Mouse (Mus musculus) kidney, postnatal 0 days (tissue): Measurements from ENCODE around the gene Zfp976. TPM values are rescaled to one million over a fixed set of nuclear protein-coding genes. Genes with fewer than 3 reads are reported as not detected.
"Not testable (repeated sequence)": the region's sequence is repeated elsewhere in the genome, so short reads cannot be mapped to it uniquely, and the experiment has no call there.

ENCODE experiments used
- ATAC-seq: fragments of 200-750 bp; cut with Nextera tagmentation; replicated peaks from 2 replicates; pipeline ENCODE4 v1.8.0; 2017; ENCODE audit warnings: low read depth, moderate number of reproducible peaks, moderate TSS enrichment, moderate library complexity; ENCODE audit not compliant: low FRiP score
- DNase-seq: peaks from one replicate; pipeline ENCODE4 v3.0.0-alpha.2; 2016; ENCODE audit warnings: low spot score
- H3K27ac ChIP-seq: fragments of 300-500 bp; sonication (generic); 2 replicates; pipeline ENCODE4 v1.5.1; 2014; ENCODE audit warnings: mild to moderate bottlenecking
- H3K27me3 ChIP-seq: fragments of 300-500 bp; sonication (generic); 2 replicates; pipeline ENCODE4 v1.6.1; 2014; ENCODE audit warnings: low read length, mixed read lengths; ENCODE audit not compliant: insufficient read depth
- H3K36me3 ChIP-seq: fragments of 300-500 bp; sonication (generic); 2 replicates; pipeline ENCODE4 v1.6.1; 2014; ENCODE audit warnings: low read length, mixed read lengths; ENCODE audit not compliant: insufficient read depth
- H3K4me1 ChIP-seq: fragments of 300-500 bp; sonication (generic); replicated peaks from 2 replicates; pipeline ENCODE4 v1.6.1; 2014; ENCODE audit warnings: antibody characterized with exemption, low read length, mixed read lengths; ENCODE audit not compliant: insufficient read depth
- H3K4me2 ChIP-seq: fragments of 300-500 bp; sonication (generic); 2 replicates; pipeline ENCODE4 v1.6.1; 2014; ENCODE audit warnings: mild to moderate bottlenecking, low read length, moderate library complexity, mixed read lengths
- H3K4me3 ChIP-seq: fragments of 300-500 bp; sonication (generic); replicated peaks from 2 replicates; pipeline ENCODE4 v1.5.1; 2014; ENCODE audit warnings: low read depth, low read length
- H3K9ac ChIP-seq: fragments of 300-500 bp; sonication (generic); 2 replicates; pipeline ENCODE4 v1.6.1; 2014; ENCODE audit warnings: low read depth, low read length
- H3K9me3 ChIP-seq: fragments of 300-500 bp; sonication (generic); replicated peaks from 2 replicates; pipeline ENCODE4 v1.6.1; 2016; ENCODE audit warnings: low read length, inconsistent platforms, mixed read lengths
- CTCF ChIP-seq: IDR thresholded peaks from 2 replicates; pipeline ENCODE4 v1.5.1; 2016; ENCODE audit warnings: antibody characterized with exemption, low read depth, mild to moderate bottlenecking, moderate library complexity
- whole genome bisulfite sequencing: fragments of 180-500 bp; shearing (Covaris S2); extraction: QIAGEN DNeasy Blood & Tissue Kit; methylation state at CpG from one replicate; pipeline ENCODE4 v1.1.7; 2014; 5-methylcytosine and 5-hydroxymethylcytosine counted together
- microRNA-seq: library from miRNA; unstranded; fragments of <30 nt; microRNA quantifications from one replicate; pipeline ENCODE4, GENCODE M21; 2016
- polyA plus RNA-seq: library from polyadenylated mRNA; unstranded; fragments of >200 nt; fragmentation: Nextera tagmentation; extraction: Ambion mirVana; gene quantifications from 2 replicates; pipeline ENCODE4 v1.2.1, GENCODE M21; 2015

Zfp976 gene
- polyA plus RNA-seq, 1 experiment from 2014 or later, result 2.4 TPM

- H3K9me3 ChIP-seq, H3K4me3 ChIP-seq, H3K36me3 ChIP-seq, H3K27ac ChIP-seq, H3K4me2 ChIP-seq, ATAC-seq, DNase-seq, H3K9ac ChIP-seq, H3K4me1 ChIP-seq, H3K27me3 ChIP-seq: not testable (repeated sequence)
Observed at GRCm38 (mm10) chr7:42591311-42591710, 51.1 kb downstream of the Zfp976 start.

GRCm38 (mm10) chr7:42578488-42578887 is 63.9 kb downstream of the Zfp976 start, which contains the start of gene Gm21028:
Gene Gm21028 (minus strand): TSS chr7:42578588.
- 95% methylated on average over 5 of the region's 5 CpGs for WGBS
- TF ChIP-seq CTCF, result no peak
- no peak within 1 kb of the TSS for H3K4me3 ChIP-seq

More at GRCm38 (mm10) chr7:42578488-42578887, 63.9 kb downstream of the Zfp976 start, which contains the start of gene Gm21028:
- H3K27me3 ChIP-seq, result no peaks in the 10 kb centered on the region
- H3K27ac ChIP-seq, result no peak within 1 kb of the TSS
- ATAC-seq (no peak), DNase-seq (no peak)
- H3K9me3 ChIP-seq, result peaks cover 9% of the 10 kb centered on the region
- no peak within 1 kb of the TSS for H3K4me2 ChIP-seq
- H3K36me3 ChIP-seq, result peaks cover 4% of the 10 kb centered on the region; the same call in 1 of the 2 replicates
- H3K4me1 ChIP-seq, result no peaks in the 10 kb centered on the region
- no peak within 1 kb of the TSS for H3K9ac ChIP-seq

Small RNA genes lying within 50 kb of the gene (microRNA-seq; reads per million reads assigned to microRNA genes)
- not detected for gene Gm24938

Other genes with a start within 250 kb of the Zfp976 start
- gene 4933421I07Rik, start 194.5 kb downstream of the Zfp976 start, polyA plus RNA-seq, result not detected in 2 replicates
- 6.4 and 6.9 TPM in 2 replicates for gene Zfp141, start 136.8 kb downstream of the Zfp976 start, polyA plus RNA-seq
- gene Gm21028, start 64.0 kb downstream of the Zfp976 start, polyA plus RNA-seq, result 4.3 TPM in 1 of 2 replicates, not detected in the other
- 1.1 and 1.4 TPM in 2 replicates for gene Zfp977, start 50.0 kb downstream of the Zfp976 start, polyA plus RNA-seq
- gene Zfp975, start 50.2 kb upstream of the Zfp976 start, polyA plus RNA-seq, result 5.1 and 5.7 TPM in 2 replicates
- gene Gm17067, start 84.4 kb upstream of the Zfp976 start, polyA plus RNA-seq, result not detected in 2 replicates
- gene Vmn2r62, start 150.9 kb upstream of the Zfp976 start, polyA plus RNA-seq, result not detected in 2 replicates
- gene Gm2381, start 224.6 kb upstream of the Zfp976 start, polyA plus RNA-seq, result not detected in 2 replicates